ENCODE assay signal across 14 mouse cellular contexts in genomic region chr17:8415533-8415932, GRCm38 (mm10). TPM values are rescaled to one million over a fixed set of nuclear protein-coding genes. Genes with fewer than 3 reads are reported as not detected.
DNase-seq lines count a peak whose midpoint lies in the region; ATAC-seq and TF ChIP-seq lines count a peak whose summit lies in the region.
"Had no signal": no experiment of that assay in that cellular context is flagged by ENCODE, and none has a peak within 500 bp of the region (broad histone marks: within the 10 kb centered on the region; RNA-seq: fewer than 3 reads in every experiment).

No protein-coding gene starts in this region.

- WGBS in heart, embryonic 11.5 days (ENCODE audit: insufficient replicate concordance), result 21% methylated on average over 8 of the region's 8 CpGs
- WGBS in stomach, embryonic 16.5 days, result 21% methylated on average over 8 of the region's 8 CpGs
- 25% methylated on average over 8 of the region's 8 CpGs for WGBS in stomach, postnatal 0 days
- 48% methylated on average over 8 of the region's 8 CpGs for WGBS in intestine, postnatal 0 days

- H3K9ac ChIP-seq in heart, embryonic 11.5 days (ENCODE audit: low read depth, low read length), result no peak overlapping the region
- 0 out of 2 replicates have a peak overlapping the region, but pooled peaks have one; percentile 12 for H3K9ac ChIP-seq in stomach, embryonic 16.5 days (ENCODE audit: low read length)
- no peak overlapping the region for H3K9ac ChIP-seq in stomach, postnatal 0 days (ENCODE audit: low read length)
- H3K9ac ChIP-seq in intestine, postnatal 0 days (ENCODE audit: low read depth, low read length), result no peak overlapping the region
- H3K9ac ChIP-seq: hindbrain, embryonic 13.5 days had no signal

- no peak for TF ChIP-seq CTCF in stomach, postnatal 0 days (IDR thresholded peaks at IDR 0.05; ENCODE audit: low read depth)
- TF ChIP-seq CTCF in intestine, postnatal 0 days (IDR thresholded peaks at IDR 0.05; ENCODE audit: low read depth), result no peak

- H3K4me2 ChIP-seq in heart, embryonic 11.5 days, result peak overlapping the region; percentile 11; the same call in 1 of the 2 replicates
- H3K4me2 ChIP-seq in stomach, embryonic 16.5 days (ENCODE audit: low read depth, low read length), result no peak overlapping the region
- H3K4me2 ChIP-seq in stomach, postnatal 0 days (replicated peaks; ENCODE audit: low read depth), result no peak overlapping the region
- H3K4me2 ChIP-seq in intestine, postnatal 0 days (replicated peaks; ENCODE audit: low read depth), result no peak overlapping the region
- H3K4me2 ChIP-seq: hindbrain, embryonic 13.5 days had no signal

- H3K27me3 ChIP-seq in heart, embryonic 11.5 days (ENCODE audit: control insufficient read depth, insufficient read depth, low read length), result peaks cover 15% of the 10 kb centered on the region
- H3K27me3 ChIP-seq in stomach, embryonic 16.5 days (ENCODE audit: control insufficient read depth, insufficient read depth, low read length), result no peaks in the 10 kb centered on the region
- no peaks in the 10 kb centered on the region for H3K27me3 ChIP-seq in stomach, postnatal 0 days (ENCODE audit: control insufficient read depth, insufficient read depth, low read length)
- H3K27me3 ChIP-seq in intestine, postnatal 0 days (replicated peaks; ENCODE audit: control insufficient read depth, insufficient read depth, low read length), result no peaks in the 10 kb centered on the region

- ATAC-seq in heart, embryonic 11.5 days (replicated peaks; ENCODE audit: insufficient number of reproducible peaks, low FRiP score, low TSS enrichment), result peak; percentile 39
- ATAC-seq in stomach, embryonic 16.5 days (ENCODE audit: insufficient read depth, low FRiP score), result no peak
- no peak for ATAC-seq in stomach, postnatal 0 days (ENCODE audit: low FRiP score, low TSS enrichment)
- ATAC-seq in intestine, postnatal 0 days, result no peak
- ATAC-seq: activated CD4-positive, CD25-positive, alpha-beta regulatory T cell, adult 4 months had no signal

- TF ChIP-seq EP300 in stomach, postnatal 0 days (optimal IDR thresholded peaks at IDR 0.05), result no peak

- H3K4me3 ChIP-seq in heart, embryonic 11.5 days (ENCODE audit: low read depth, low read length), result no peak overlapping the region
- no peak overlapping the region for H3K4me3 ChIP-seq in stomach, embryonic 16.5 days (replicated peaks; ENCODE audit: low read length)
- no peak overlapping the region for H3K4me3 ChIP-seq in stomach, postnatal 0 days (ENCODE audit: low read depth, low read length)
- no peak overlapping the region for H3K4me3 ChIP-seq in intestine, postnatal 0 days (ENCODE audit: low read depth, low read length)
- H3K4me3 ChIP-seq: hindbrain, embryonic 13.5 days; layer of hippocampus, adult 2 months had no signal

- no peak for DNase-seq in heart, adult 11 months
- DNase-seq in kidney, postnatal 10 days, result peak; percentile 65
- no peak for DNase-seq in kidney, adult 18-20 months
- DNase-seq in stomach, postnatal 0 days (ENCODE audit: low spot score), result no peak
- DNase-seq: cerebellum, adult 18-20 months; right cerebral cortex, postnatal 14 days; thymus, adult 2 months had no signal

- peak overlapping the region; percentile 46; the same call in 1 of the 2 replicates for H3K27ac ChIP-seq in heart, embryonic 11.5 days (ENCODE audit: low read depth, low read length)
- no peak overlapping the region for H3K27ac ChIP-seq in stomach, embryonic 16.5 days (ENCODE audit: low read length)
- no peak overlapping the region for H3K27ac ChIP-seq in stomach, postnatal 0 days (replicated peaks)
- no peak overlapping the region for H3K27ac ChIP-seq in intestine, postnatal 0 days (ENCODE audit: low read depth, low read length)
- H3K27ac ChIP-seq: hindbrain, embryonic 13.5 days; layer of hippocampus, adult 2 months had no signal

- H3K9me3 ChIP-seq in heart, embryonic 11.5 days (replicated peaks; ENCODE audit: control insufficient read depth, low read length), result no peaks in the 10 kb centered on the region
- H3K9me3 ChIP-seq in stomach, embryonic 16.5 days (replicated peaks; ENCODE audit: control insufficient read depth, low read length), result no peaks in the 10 kb centered on the region
- H3K9me3 ChIP-seq in stomach, postnatal 0 days (ENCODE audit: control insufficient read depth, low read length), result no peaks in the 10 kb centered on the region
- no peaks in the 10 kb centered on the region for H3K9me3 ChIP-seq in intestine, postnatal 0 days (ENCODE audit: control insufficient read depth)
- H3K9me3 ChIP-seq: hindbrain, embryonic 13.5 days had no signal

- no peaks in the 10 kb centered on the region for H3K36me3 ChIP-seq in heart, embryonic 11.5 days (ENCODE audit: control insufficient read depth, insufficient read depth, low read length)
- no peaks in the 10 kb centered on the region for H3K36me3 ChIP-seq in stomach, embryonic 16.5 days (ENCODE audit: control insufficient read depth, insufficient read depth, low read length)
- H3K36me3 ChIP-seq in stomach, postnatal 0 days (ENCODE audit: control insufficient read depth, insufficient read depth, low read length), result no peaks in the 10 kb centered on the region
- no peaks in the 10 kb centered on the region for H3K36me3 ChIP-seq in intestine, postnatal 0 days (ENCODE audit: control insufficient read depth, insufficient read depth)
- H3K36me3 ChIP-seq: hindbrain, embryonic 13.5 days had no signal

- peaks cover 14% of the 10 kb centered on the region for H3K4me1 ChIP-seq in heart, embryonic 11.5 days (ENCODE audit: control insufficient read depth, insufficient read depth, low read length)
- peaks cover 8% of the 10 kb centered on the region; the same call in 1 of the 2 replicates for H3K4me1 ChIP-seq in stomach, embryonic 16.5 days (ENCODE audit: control insufficient read depth, insufficient read depth, low read length)
- H3K4me1 ChIP-seq in stomach, postnatal 0 days (replicated peaks; ENCODE audit: control insufficient read depth, insufficient read depth), result no peaks in the 10 kb centered on the region
- peaks cover 2% of the 10 kb centered on the region for H3K4me1 ChIP-seq in intestine, postnatal 0 days (replicated peaks; ENCODE audit: control insufficient read depth, insufficient read depth, low read length)

RNA-seq across cellular contexts. Expression of gene T, which starts 18.7 kb away (rescaled TPM):
- 0.24 and 0.31 TPM in 2 replicates for polyA plus RNA-seq in heart, embryonic 11.5 days (2014; fragmentation: Nextera tagmentation; extraction: Ambion mirVana)
- polyA plus RNA-seq in stomach, embryonic 16.5 days (2015; fragmentation: Nextera tagmentation; extraction: Ambion mirVana), result 0.22 and 1.1 TPM in 2 replicates
- polyA plus RNA-seq in stomach, postnatal 0 days (2015; fragmentation: Nextera tagmentation; extraction: Ambion mirVana), result not detected in 2 replicates
- polyA plus RNA-seq in intestine, postnatal 0 days (2015; fragmentation: Nextera tagmentation; extraction: Ambion mirVana), result 0.12 TPM in 1 of 2 replicates, not detected in the other
- polyA plus RNA-seq: activated CD4-positive, CD25-positive, alpha-beta regulatory T cell, adult 4 months; liver, adult 2 months had no signal

RNA-seq across cellular contexts. Expression of gene T2, which starts 59.7 kb away (rescaled TPM):
- 0.73 and 0.79 TPM in 2 replicates for polyA plus RNA-seq in heart, embryonic 11.5 days (2014; fragmentation: Nextera tagmentation; extraction: Ambion mirVana)
- polyA plus RNA-seq in stomach, embryonic 16.5 days (2015; fragmentation: Nextera tagmentation; extraction: Ambion mirVana), result 0.13 and 0.21 TPM in 2 replicates
- polyA plus RNA-seq in stomach, postnatal 0 days (2015; fragmentation: Nextera tagmentation; extraction: Ambion mirVana), result 0.13 and 0.18 TPM in 2 replicates
- 0.10 TPM in 1 of 2 replicates, not detected in the other for polyA plus RNA-seq in intestine, postnatal 0 days (2015; fragmentation: Nextera tagmentation; extraction: Ambion mirVana)
- polyA plus RNA-seq: liver, adult 2 months had no signal
